Mouse (Mus musculus) thymus, postnatal 14 days (tissue): Measurements from ENCODE around the gene Irgc1.

Experiments
- DNase-seq: peaks from one replicate; pipeline ENCODE4 v3.0.0; 2021

The Irgc1 gene

DNA sequence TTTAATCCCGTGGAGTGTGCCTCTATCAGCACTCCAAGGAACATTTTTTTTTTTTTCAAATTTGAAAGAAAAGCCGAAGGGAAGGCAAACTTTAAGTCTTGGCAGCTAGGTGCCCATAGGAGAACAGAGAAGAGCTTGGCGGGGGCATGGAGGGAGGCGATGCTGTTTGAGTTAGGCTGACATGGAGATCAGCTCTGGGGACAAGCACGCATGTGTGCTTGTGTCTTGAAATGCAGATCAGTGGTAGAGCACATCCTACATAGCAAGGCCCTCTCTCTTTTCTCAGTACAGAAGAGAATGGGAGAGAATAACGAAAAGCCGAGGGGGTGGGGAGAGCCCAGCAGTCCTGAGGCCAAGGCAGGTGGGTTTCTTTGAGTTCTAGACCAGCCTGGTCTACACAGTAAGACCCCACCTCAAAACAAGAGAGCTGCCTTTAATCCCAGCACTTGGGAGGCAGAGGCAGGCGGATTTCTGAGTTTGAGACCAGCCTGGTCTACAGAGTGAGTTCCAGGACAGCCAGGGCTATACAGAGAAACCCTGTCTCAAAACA is 53.7 kb downstream of the Irgc1 start:
- DNase-seq: no peak

DNA sequence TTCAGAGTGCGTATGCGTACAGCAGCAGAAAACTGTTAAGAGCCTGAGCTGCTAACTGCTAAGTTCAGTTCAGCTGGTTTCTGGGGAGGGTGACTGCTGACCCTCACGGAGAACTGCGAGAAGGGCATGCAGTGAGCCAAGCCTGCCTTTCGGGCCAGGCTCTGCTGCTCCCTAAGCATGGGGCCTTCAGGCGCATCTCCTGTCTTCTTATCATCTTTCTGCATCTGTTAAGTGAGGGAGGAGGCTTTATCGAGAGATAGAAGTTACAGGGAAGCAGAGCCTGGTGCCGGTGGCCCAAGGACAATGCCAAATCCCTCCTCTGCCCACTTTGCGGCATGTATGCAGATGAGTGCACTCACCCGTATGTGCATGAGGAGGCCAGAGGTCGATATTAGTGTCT is 55.3 kb downstream of the Irgc1 start:
- DNase-seq: no peak

DNA sequence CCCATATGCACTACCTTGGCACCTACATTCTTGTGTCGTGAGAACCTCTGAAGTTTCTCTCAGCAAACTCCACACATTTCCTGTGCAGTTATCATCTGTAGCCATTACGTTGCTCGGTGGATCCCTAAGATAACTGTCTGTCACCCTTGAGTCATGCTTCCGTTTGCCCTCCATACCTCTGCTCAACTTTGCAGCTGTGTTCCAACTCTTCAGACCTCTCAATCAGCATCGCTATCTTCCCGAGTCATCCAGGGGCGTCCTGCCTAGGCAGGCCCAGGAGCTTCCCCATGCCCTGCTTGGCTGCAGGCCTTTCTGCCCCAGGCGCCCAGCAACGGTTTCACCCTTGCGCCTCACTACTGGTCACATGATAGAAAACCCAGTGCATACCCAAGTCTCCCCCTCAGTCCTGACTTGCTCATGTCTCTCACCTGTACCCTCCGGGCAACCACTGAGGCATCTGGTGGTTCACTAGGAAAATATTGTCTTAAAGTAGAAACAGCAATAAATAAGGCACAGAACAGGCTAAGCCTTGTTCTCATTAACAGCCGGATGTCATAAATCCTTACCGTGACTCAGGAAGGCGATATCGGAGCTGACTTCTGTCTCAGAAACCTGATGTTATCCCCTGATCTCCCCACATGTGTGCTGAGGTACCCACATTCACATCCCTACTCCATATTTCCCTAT is 57.5 kb downstream of the Irgc1 start:
- peak; percentile 71 for DNase-seq

DNA sequence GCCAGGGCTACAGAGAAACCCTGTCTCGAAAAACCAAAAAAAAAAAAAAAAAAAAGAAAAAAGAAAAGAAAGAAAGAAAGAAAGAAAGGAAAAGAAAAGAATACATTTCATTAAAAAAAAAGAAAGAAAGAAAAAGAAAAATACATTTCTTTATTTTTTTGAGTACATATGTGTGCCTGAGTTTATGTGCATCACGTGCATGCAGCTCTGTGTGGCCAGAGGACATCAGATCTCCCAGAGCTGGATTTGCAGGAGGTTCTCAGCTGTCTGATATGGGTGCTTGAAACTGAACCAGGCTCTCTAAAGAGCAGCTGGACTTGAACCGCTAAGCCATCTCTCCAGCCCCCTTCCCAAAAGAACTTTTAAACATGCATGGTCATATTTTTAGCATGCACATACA is 58.0 kb downstream of the Irgc1 start:
- DNase-seq: no peak

DNA sequence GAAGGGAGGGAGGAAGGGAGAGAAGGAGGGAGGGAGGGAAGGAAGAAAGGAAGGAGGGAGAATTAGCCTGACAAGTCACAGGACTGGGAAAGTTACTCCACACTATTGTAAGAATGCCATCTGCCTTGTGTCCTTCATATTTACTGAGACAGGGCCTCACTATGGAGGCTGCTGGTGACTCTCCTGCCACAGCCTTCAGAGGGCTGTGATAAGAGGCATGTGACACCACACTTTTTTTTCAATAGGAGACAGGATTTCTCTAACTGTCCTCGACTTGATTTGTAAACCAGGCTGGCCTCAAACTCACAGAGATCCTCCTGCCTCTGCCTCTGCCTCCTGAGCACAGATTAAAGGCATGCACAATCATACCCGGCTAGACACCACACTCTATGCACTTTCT is 60.4 kb downstream of the Irgc1 start:
- no peak for DNase-seq

DNA sequence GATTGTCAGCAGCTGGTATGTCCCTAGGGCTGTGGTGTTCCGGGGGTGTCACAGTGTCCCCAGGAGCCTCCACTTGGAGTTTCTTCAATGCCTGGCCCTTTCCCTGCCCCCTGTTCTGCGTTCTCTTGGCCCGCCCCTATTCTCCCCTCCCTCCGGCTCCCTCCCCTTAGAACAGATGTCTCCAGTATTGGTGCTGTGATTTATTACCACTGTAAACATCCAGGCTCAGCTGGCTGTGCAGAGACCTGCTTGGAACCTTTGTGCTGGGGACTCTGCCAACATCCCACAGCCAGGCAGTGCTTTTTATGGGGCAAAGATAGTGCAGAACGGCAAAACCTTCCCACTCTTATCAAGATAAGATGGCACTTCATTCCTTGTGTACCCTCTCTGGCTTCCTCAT is 61.0 kb downstream of the Irgc1 start:
- DNase-seq: no peak

DNA sequence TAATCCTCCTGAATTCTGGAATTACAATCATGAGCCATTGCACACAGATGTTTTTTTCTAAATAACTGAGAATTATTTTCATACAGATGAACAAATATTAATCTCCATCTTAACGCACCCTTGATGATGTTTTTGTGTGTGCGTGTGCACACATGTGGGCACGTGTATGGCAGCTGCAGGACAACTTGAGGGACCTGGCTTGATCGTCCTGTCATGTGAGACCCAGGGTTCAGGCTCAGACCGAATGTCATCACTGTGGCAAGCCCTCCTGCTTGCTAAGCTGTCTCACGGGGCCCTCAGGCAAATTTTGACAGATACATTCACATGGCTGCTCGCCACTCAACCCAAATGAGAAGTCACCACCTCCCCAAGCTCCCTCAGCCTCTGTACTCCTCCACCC is 61.6 kb downstream of the Irgc1 start:
- DNase-seq: no peak

DNA sequence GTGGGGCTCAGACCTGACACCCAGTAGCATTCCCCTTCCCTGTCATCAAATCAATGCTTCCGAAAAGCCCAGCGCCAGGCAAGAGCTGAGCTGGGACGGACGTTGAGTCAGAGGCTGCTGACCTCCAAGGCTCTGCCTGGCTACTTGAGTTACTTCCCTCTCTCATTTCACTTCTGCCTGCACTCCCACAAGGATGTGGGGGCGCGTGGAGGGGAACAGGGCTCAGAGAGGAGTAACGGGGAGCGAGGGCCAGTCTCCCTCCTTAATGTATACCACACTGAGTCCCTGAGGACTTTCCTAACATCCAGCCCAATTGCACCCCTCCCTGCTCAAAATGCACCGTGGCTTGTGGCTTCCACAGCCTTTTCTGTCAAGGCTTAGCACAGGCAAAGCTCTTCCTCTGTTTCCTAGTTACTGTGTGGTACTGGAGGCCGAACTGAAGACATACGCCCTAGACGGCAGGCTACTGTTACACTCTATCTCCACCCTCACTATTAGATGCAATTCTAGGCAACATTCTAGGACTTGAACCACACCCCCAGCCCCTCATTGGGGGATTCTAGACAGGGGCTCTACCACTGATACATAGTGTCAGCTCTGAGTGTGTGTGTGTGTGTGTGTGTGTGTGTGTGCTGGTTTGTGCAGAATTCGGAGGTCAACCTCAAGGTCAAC is 62.4 kb downstream of the Irgc1 start:
- no peak for DNase-seq

DNA sequence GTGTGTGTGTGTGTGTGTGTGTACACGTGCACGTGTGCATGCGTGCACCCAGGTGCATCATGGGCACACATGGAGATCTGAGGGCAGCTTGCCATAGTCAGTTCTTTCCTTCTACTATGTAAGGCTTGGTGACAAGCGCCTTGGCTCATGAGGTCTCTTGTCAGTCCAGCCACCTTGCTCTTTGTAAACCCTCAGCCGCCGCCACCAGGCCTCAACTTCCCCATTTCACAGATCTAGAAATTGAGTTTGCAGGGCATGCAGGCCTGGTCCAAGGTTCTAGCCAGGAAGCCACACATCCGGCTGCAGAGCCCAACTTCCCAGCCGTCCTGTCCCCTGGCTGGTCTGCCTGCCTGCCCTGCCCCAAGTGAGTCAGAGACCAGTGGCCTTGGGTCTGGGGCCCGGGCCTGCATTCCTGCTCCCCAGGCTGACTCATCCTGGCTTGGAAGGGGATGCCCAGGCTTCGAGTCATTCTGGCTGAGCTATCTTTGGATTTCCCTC is 65.0 kb downstream of the Irgc1 start:
- no peak for DNase-seq

DNA sequence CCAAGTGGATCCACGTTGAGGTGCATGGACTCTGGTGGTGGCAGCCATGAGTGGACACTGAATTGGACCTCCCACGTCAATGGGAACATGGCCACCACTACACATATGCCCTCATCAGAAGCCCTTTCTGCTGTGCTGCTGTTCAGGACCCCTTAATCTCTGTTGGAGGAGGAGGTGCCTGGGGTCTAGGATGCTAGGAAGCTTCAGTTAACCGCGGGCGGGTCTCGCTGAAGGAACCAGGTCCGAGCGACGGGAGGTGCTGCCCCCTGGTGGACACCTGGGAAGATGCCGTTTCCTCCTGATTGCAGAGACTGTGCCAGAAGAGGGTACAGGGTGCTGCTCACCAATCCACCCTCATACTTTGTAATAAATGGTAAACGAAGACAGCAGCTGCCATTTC is 67.3 kb downstream of the Irgc1 start:
- DNase-seq: peak; percentile 91

DNA sequence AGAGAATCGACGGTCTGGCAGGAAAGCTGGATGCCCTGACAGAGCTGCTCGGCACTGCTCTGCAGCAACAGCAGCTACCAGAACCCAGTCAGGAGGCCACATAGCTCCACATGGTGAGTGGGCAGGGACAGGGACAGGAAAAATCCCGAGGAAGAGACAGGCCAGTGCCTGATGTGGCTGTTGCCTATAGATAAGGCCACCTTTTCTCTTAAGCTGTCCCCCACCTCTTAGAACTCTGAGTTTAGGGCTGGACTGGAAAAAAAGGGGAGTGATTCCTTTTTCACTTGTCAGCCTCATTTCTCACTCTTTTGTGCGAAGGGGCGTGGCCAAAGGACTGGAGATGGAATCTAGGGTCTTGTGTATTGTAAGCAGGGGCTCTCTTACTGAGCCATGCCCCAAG is 68.0 kb downstream of the Irgc1 start:
- DNase-seq: no peak

DNA sequence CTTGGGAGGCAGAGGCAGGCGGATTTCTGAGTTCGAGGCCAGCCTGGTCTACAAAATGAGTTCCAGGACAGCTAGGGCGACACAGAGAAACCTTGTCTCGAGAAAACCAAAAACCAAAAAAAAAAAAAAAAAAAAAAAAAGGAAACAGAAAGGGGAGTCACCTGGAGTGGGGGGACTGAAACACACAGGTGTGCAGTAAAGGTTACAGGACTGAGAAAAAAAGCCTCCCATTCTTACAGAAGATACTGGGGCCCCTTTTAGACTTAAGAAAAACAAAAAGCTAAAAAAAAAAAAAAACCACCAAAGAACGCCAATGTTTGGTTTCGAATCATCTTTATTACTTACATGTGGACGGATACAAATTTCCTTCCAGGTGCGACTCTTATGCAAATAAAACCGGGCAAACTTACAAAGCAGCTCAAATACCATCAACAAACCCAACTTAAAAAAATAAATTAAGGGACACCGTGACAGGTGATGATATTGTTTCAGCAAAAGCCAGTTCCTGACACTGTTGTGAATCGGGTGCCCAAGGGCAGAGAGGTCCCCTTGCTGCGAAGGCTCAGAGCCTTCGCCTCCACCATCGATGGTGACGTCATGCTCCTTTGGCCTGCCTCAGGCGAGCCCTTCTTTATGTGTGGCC is 69.2 kb downstream of the Irgc1 start:
- no peak for DNase-seq
